Mouse (Mus musculus): ENCODE measurements around the gene Pbx2. TPM values are rescaled to one million over a fixed set of nuclear protein-coding genes. Genes with fewer than 3 reads are reported as not detected.
A peak's percentile ranks its signal among the peaks of the same experiment; 100 is the strongest.

The Pbx2 gene
- polyA plus RNA-seq, 1 experiment from 2014 or later, result 7.0 TPM

- Histone ChIP-seq H3K4me2 (no peak overlapping the region), H3K36me3 (no peaks in the 10 kb centered on the region), H3K27me3 (replicated peaks) (no peaks in the 10 kb centered on the region; the same call in 1 of the 2 replicates), H3K9me3 (no peaks in the 10 kb centered on the region), H3K4me3 (no peak overlapping the region), H3K27ac (replicated peaks) (no peak overlapping the region), H3K4me1 (peaks cover 15% of the 10 kb centered on the region), H3K9ac (no peak overlapping the region)
- ATAC-seq (ENCODE audit: extremely low read depth, insufficient number of reproducible peaks, low FRiP score, low TSS enrichment), result no peak
- 83% methylated on average over 6 of the region's 6 CpGs for WGBS
Measured at GRCm38 (mm10) chr17:34560438-34560837, 30.6 kb upstream of the Pbx2 start.

- Histone ChIP-seq H3K27ac (replicated peaks) (peak overlapping the region; percentile 65; the same call in 1 of the 2 replicates), H3K4me2 (0 out of 2 replicates have a peak overlapping the region, but pooled peaks have one; percentile 9), H3K27me3 (replicated peaks) (peaks cover 3% of the 10 kb centered on the region; the same call in 1 of the 2 replicates), H3K36me3 (no peaks in the 10 kb centered on the region), H3K9ac (no peak overlapping the region), H3K9me3 (no peaks in the 10 kb centered on the region), H3K4me3 (no peak overlapping the region), H3K4me1 (peaks cover 15% of the 10 kb centered on the region)
- WGBS, result 42% methylated on average over 8 of the region's 8 CpGs
- ATAC-seq (ENCODE audit: extremely low read depth, insufficient number of reproducible peaks, low FRiP score, low TSS enrichment), result no peak
Measured at GRCm38 (mm10) chr17:34561200-34561599, 29.9 kb upstream of the Pbx2 start.

- Histone ChIP-seq H3K4me1 (peaks cover 15% of the 10 kb centered on the region), H3K9me3 (no peaks in the 10 kb centered on the region), H3K4me3 (no peak overlapping the region), H3K9ac (no peak overlapping the region), H3K27ac (replicated peaks) (no peak overlapping the region), H3K27me3 (replicated peaks) (peaks cover 16% of the 10 kb centered on the region; the same call in 1 of the 2 replicates), H3K36me3 (no peaks in the 10 kb centered on the region), H3K4me2 (no peak overlapping the region)
- ATAC-seq (ENCODE audit: extremely low read depth, insufficient number of reproducible peaks, low FRiP score, low TSS enrichment), result no peak
- WGBS, result 46% methylated on average over 3 of the region's 3 CpGs
Measured at GRCm38 (mm10) chr17:34562595-34562994, 28.5 kb upstream of the Pbx2 start.

GRCm38 (mm10) chr17:34563354-34563753 lies 27.7 kb upstream of the Pbx2 start:
- no peaks in the 10 kb centered on the region for H3K9me3 ChIP-seq
- H3K27ac ChIP-seq (replicated peaks), result no peak overlapping the region
- H3K4me2 ChIP-seq, result no peak overlapping the region
- no peaks in the 10 kb centered on the region for H3K36me3 ChIP-seq
- H3K4me3 ChIP-seq, result no peak overlapping the region
- H3K9ac ChIP-seq, result no peak overlapping the region
- H3K4me1 ChIP-seq, result peaks cover 15% of the 10 kb centered on the region
- 65% methylated on average over 11 of the region's 11 CpGs for WGBS
- H3K27me3 ChIP-seq (replicated peaks), result peaks cover 20% of the 10 kb centered on the region; the same call in 1 of the 2 replicates
- ATAC-seq (ENCODE audit: extremely low read depth, insufficient number of reproducible peaks, low FRiP score, low TSS enrichment), result no peak

- peak; percentile 17; the same call in 1 of the 2 replicates for ATAC-seq (ENCODE audit: extremely low read depth, insufficient number of reproducible peaks, low FRiP score, low TSS enrichment)
- Histone ChIP-seq H3K36me3 (no peaks in the 10 kb centered on the region), H3K27ac (replicated peaks) (peak within 1 kb of the TSS; percentile 88), H3K4me2 (peak within 1 kb of the TSS; percentile 61), H3K27me3 (replicated peaks) (peaks cover 24% of the 10 kb centered on the region; the same call in 1 of the 2 replicates), H3K4me1 (peaks cover 15% of the 10 kb centered on the region), H3K4me3 (peak within 1 kb of the TSS; percentile 40), H3K9ac (peak within 1 kb of the TSS; percentile 74), H3K9me3 (no peaks in the 10 kb centered on the region)
- WGBS, result 4% methylated on average over 6 of the region's 6 CpGs
Measured at GRCm38 (mm10) chr17:34564003-34564421, 27.1 kb upstream of the Pbx2 start, which contains the start of gene Notch4. Gene Notch4 (plus strand): TSS chr17:34564268.

- ATAC-seq (ENCODE audit: extremely low read depth, insufficient number of reproducible peaks, low FRiP score, low TSS enrichment), result 0 out of 2 replicates have a peak, but pooled peaks have one; percentile 21
- H3K9ac ChIP-seq, result peak overlapping the region; percentile 74
- 20% methylated on average over 3 of the region's 3 CpGs for WGBS
Measured at GRCm38 (mm10) chr17:34564796-34565195, 26.3 kb upstream of the Pbx2 start.

GRCm38 (mm10) chr17:34567311-34567710 lies 23.8 kb upstream of the Pbx2 start:
- no peak for ATAC-seq (ENCODE audit: extremely low read depth, insufficient number of reproducible peaks, low FRiP score, low TSS enrichment)
- peaks cover 26% of the 10 kb centered on the region; the same call in 1 of the 2 replicates for H3K27me3 ChIP-seq (replicated peaks)
- peaks cover 4% of the 10 kb centered on the region; the same call in 1 of the 2 replicates for H3K36me3 ChIP-seq
- no peak overlapping the region for H3K4me3 ChIP-seq
- H3K27ac ChIP-seq (replicated peaks), result no peak overlapping the region
- H3K9ac ChIP-seq, result no peak overlapping the region
- H3K4me1 ChIP-seq, result peaks cover 15% of the 10 kb centered on the region
- no peaks in the 10 kb centered on the region for H3K9me3 ChIP-seq
- 56% methylated on average over 9 of the region's 9 CpGs for WGBS
- no peak overlapping the region for H3K4me2 ChIP-seq

More at GRCm38 (mm10) chr17:34564796-34565195, 26.3 kb upstream of the Pbx2 start:
- Histone ChIP-seq H3K4me3 (peak overlapping the region; percentile 40), H3K27ac (replicated peaks) (peak overlapping the region; percentile 88), H3K36me3 (no peaks in the 10 kb centered on the region), H3K27me3 (replicated peaks) (peaks cover 26% of the 10 kb centered on the region; the same call in 1 of the 2 replicates), H3K4me1 (peaks cover 15% of the 10 kb centered on the region), H3K9me3 (no peaks in the 10 kb centered on the region), H3K4me2 (peak overlapping the region; percentile 61)

- peaks cover 26% of the 10 kb centered on the region; the same call in 1 of the 2 replicates for H3K27me3 ChIP-seq (replicated peaks)
Measured at GRCm38 (mm10) chr17:34568421-34568820, 22.6 kb upstream of the Pbx2 start.

GRCm38 (mm10) chr17:34569919-34570318 lies 21.1 kb upstream of the Pbx2 start:
- no peaks in the 10 kb centered on the region for H3K9me3 ChIP-seq
- no peak overlapping the region for H3K4me2 ChIP-seq
- 55% methylated on average over 4 of the region's 4 CpGs for WGBS
- peaks cover 30% of the 10 kb centered on the region; the same call in 1 of the 2 replicates for H3K27me3 ChIP-seq (replicated peaks)
- no peak for ATAC-seq (ENCODE audit: extremely low read depth, insufficient number of reproducible peaks, low FRiP score, low TSS enrichment)
- H3K9ac ChIP-seq, result no peak overlapping the region
- H3K27ac ChIP-seq (replicated peaks), result no peak overlapping the region
- peaks cover 3% of the 10 kb centered on the region for H3K4me1 ChIP-seq
- peaks cover 4% of the 10 kb centered on the region; the same call in 1 of the 2 replicates for H3K36me3 ChIP-seq
- H3K4me3 ChIP-seq, result no peak overlapping the region

More at GRCm38 (mm10) chr17:34568421-34568820, 22.6 kb upstream of the Pbx2 start:
- no peak overlapping the region for H3K4me2 ChIP-seq
- peaks cover 4% of the 10 kb centered on the region; the same call in 1 of the 2 replicates for H3K36me3 ChIP-seq
- WGBS, result 63% methylated on average over 13 of the region's 13 CpGs
- H3K9me3 ChIP-seq, result no peaks in the 10 kb centered on the region
- ATAC-seq (ENCODE audit: extremely low read depth, insufficient number of reproducible peaks, low FRiP score, low TSS enrichment), result no peak
- H3K4me1 ChIP-seq, result peaks cover 15% of the 10 kb centered on the region
- no peak overlapping the region for H3K9ac ChIP-seq
- H3K4me3 ChIP-seq, result no peak overlapping the region
- H3K27ac ChIP-seq (replicated peaks), result no peak overlapping the region

- H3K9me3 ChIP-seq, result no peaks in the 10 kb centered on the region
- H3K27ac ChIP-seq (replicated peaks), result no peak overlapping the region
- peaks cover 4% of the 10 kb centered on the region; the same call in 1 of the 2 replicates for H3K36me3 ChIP-seq
- WGBS, result 17% methylated on average over 5 of the region's 5 CpGs
- H3K4me2 ChIP-seq, result no peak overlapping the region
- H3K27me3 ChIP-seq (replicated peaks), result peaks cover 20% of the 10 kb centered on the region; the same call in 1 of the 2 replicates
- H3K4me1 ChIP-seq, result no peaks in the 10 kb centered on the region
- H3K4me3 ChIP-seq, result no peak overlapping the region
- ATAC-seq (ENCODE audit: extremely low read depth, insufficient number of reproducible peaks, low FRiP score, low TSS enrichment), result no peak
- no peak overlapping the region for H3K9ac ChIP-seq
Measured at GRCm38 (mm10) chr17:34571875-34572274, 19.2 kb upstream of the Pbx2 start.

- H3K27me3 ChIP-seq (replicated peaks), result peaks cover 17% of the 10 kb centered on the region; the same call in 1 of the 2 replicates
- no peak for ATAC-seq (ENCODE audit: extremely low read depth, insufficient number of reproducible peaks, low FRiP score, low TSS enrichment)
- H3K4me2 ChIP-seq, result no peak overlapping the region
- H3K36me3 ChIP-seq, result peaks cover 7% of the 10 kb centered on the region
- H3K9ac ChIP-seq, result no peak overlapping the region
- H3K4me3 ChIP-seq, result no peak overlapping the region
- H3K27ac ChIP-seq (replicated peaks), result no peak overlapping the region
- no peaks in the 10 kb centered on the region for H3K9me3 ChIP-seq
- H3K4me1 ChIP-seq, result no peaks in the 10 kb centered on the region
- 14% methylated on average over 15 of the region's 15 CpGs for WGBS
Measured at GRCm38 (mm10) chr17:34572361-34572760, 18.7 kb upstream of the Pbx2 start.

GRCm38 (mm10) chr17:34576577-34576976 lies 14.5 kb upstream of the Pbx2 start:
- Histone ChIP-seq H3K27ac (replicated peaks) (no peak overlapping the region), H3K36me3 (peaks cover 10% of the 10 kb centered on the region), H3K9me3 (no peaks in the 10 kb centered on the region), H3K27me3 (replicated peaks) (peaks cover 4% of the 10 kb centered on the region; the same call in 1 of the 2 replicates), H3K9ac (no peak overlapping the region), H3K4me1 (no peaks in the 10 kb centered on the region), H3K4me2 (no peak overlapping the region), H3K4me3 (no peak overlapping the region)
- ATAC-seq (ENCODE audit: extremely low read depth, insufficient number of reproducible peaks, low FRiP score, low TSS enrichment), result no peak
- WGBS, result 70% methylated on average over 5 of the region's 5 CpGs

All from heart, embryonic 13.5 days (tissue).